Mouse (Mus musculus): ENCODE data around the gene Man1c1. TPM values are rescaled to one million over a fixed set of nuclear protein-coding genes. Genes with fewer than 3 reads are reported as not detected.

The Man1c1 gene
- polyA plus RNA-seq, 1 experiment from 2014 or later = 1.3 TPM

DNA sequence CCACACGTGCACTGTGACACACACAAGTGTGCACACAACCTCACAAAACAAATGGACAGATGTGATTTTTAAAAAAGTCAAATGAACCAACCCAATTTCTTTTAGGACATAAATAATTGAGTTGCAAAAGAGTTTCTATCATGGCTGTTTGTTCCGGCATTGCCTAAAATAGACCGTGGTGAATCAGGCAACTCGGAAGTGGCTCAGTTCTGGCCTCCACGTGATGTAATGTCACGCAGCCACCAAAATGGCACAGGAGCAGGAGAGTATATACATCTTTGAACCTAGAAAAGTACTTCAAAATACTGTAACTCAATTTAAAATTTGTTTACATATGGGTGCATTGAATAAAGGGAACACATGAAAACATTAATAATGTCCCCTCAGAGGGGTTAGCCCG, 118.0 kb downstream of the Man1c1 start:
- H3K27me3 ChIP-seq (replicated peaks; ENCODE audit: control insufficient read depth, insufficient read depth, low read length) = no peaks in the 10 kb centered on the region
- H3K9ac ChIP-seq (ENCODE audit: low read depth, low read length) = no peak overlapping the region
- WGBS = 86% methylated on average over 7 of the region's 7 CpGs
- no peak for ATAC-seq
- no peaks in the 10 kb centered on the region for H3K36me3 ChIP-seq (ENCODE audit: control insufficient read depth, insufficient read depth, low read length)
- H3K27ac ChIP-seq (ENCODE audit: low read length) = no peak overlapping the region
- H3K4me3 ChIP-seq (ENCODE audit: low read length) = no peak overlapping the region
- H3K4me1 ChIP-seq (ENCODE audit: control insufficient read depth, insufficient read depth, low read length) = peaks cover 3% of the 10 kb centered on the region; the same call in 1 of the 2 replicates
- no peaks in the 10 kb centered on the region for H3K9me3 ChIP-seq (ENCODE audit: control insufficient read depth, low read length)
- no peak overlapping the region for H3K4me2 ChIP-seq (ENCODE audit: low read depth, low read length)

DNA sequence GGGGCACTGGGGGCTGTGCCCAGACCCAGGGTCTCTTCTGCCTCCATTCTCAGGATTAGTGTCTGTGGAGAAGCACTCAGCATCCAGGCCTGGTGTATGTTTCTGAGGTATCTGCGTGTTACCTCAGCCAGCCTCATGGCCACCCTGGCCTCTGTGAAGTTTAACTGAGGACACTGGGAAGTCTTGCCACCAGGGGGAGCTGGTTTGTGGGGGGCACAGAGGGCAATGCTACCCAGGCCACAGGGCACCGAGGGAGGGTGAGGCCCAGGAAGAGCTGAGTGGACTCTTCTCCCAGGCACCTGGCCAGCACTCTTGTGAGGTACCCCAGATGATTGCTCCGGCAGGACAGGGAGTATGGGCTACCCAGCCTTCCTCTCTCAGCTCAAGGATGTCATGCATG, 120.6 kb downstream of the Man1c1 start:
- Histone ChIP-seq H3K4me2 (ENCODE audit: low read depth, low read length) (no peak overlapping the region), H3K4me3 (ENCODE audit: low read length) (no peak overlapping the region), H3K27me3 (replicated peaks; ENCODE audit: control insufficient read depth, insufficient read depth, low read length) (no peaks in the 10 kb centered on the region), H3K36me3 (ENCODE audit: control insufficient read depth, insufficient read depth, low read length) (no peaks in the 10 kb centered on the region), H3K27ac (ENCODE audit: low read length) (no peak overlapping the region), H3K4me1 (ENCODE audit: control insufficient read depth, insufficient read depth, low read length) (peaks cover 12% of the 10 kb centered on the region), H3K9ac (ENCODE audit: low read depth, low read length) (no peak overlapping the region), H3K9me3 (ENCODE audit: control insufficient read depth, low read length) (no peaks in the 10 kb centered on the region)
- 73% methylated on average over 3 of the region's 3 CpGs for WGBS
- ATAC-seq = no peak

DNA sequence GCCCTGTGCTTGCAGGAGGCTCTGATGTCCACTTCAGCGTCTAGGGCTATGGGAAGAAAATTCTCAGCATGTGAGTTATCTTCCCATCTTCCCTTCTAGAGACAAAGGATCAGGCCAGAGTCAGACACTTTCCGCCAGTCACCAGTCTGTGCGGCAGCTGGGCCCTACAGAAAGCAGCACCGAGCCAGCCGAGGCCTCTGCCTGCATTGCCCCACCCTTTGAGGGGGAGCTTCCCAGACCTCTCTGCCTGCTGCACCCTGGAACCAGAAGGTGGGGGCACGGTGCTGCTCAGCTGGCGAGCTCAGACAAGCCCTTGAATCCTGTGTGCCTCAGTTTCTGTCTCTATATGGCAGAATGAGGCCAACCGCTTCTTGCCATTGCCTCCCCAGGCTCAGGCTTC, 122.7 kb downstream of the Man1c1 start:
- Histone ChIP-seq H3K4me3 (ENCODE audit: low read length) (no peak overlapping the region), H3K9ac (ENCODE audit: low read depth, low read length) (no peak overlapping the region), H3K4me1 (ENCODE audit: control insufficient read depth, insufficient read depth, low read length) (peaks cover 9% of the 10 kb centered on the region), H3K36me3 (ENCODE audit: control insufficient read depth, insufficient read depth, low read length) (no peaks in the 10 kb centered on the region), H3K27me3 (replicated peaks; ENCODE audit: control insufficient read depth, insufficient read depth, low read length) (no peaks in the 10 kb centered on the region), H3K4me2 (ENCODE audit: low read depth, low read length) (no peak overlapping the region), H3K9me3 (ENCODE audit: control insufficient read depth, low read length) (no peaks in the 10 kb centered on the region), H3K27ac (ENCODE audit: low read length) (no peak overlapping the region)
- 63% methylated on average over 8 of the region's 8 CpGs for WGBS
- no peak for ATAC-seq

DNA sequence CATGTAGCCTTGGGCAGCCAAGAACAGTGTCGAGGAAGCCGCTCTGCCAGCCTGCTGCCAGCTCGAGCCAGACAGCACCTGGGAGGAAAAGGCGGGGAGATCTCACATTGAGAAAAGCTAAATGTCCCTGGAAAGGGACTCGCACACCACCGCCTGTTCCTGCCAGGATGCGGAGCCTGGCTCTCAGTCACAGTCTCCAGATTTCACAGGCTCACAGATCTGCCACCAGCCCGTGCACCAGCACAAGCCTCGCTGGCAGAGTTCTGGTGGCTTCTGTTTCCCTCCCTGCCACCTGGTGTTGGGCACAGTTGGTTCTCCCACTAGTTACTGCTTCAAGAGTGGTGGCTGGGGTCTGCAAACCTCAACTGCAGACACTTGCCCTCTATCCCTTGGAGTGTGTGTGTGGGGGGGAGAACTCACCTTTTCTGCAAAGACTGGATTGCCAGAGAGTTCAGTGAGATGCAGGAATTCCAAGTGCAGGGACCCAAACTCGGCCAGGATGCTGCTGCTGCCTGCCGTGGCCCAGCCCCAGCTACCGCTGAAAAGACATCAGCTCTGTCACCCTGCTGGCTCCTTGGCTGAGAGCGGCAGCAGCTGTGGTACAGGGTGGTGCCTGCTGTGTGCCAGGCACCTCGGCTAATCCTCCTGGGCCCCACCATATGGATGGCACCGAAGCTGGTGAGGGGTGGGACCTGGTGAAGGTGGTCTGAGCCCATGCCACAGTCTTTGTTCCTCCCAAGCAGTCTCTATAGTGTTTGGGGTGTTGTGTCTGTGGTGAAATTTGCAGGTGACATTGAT, 123.5 kb downstream of the Man1c1 start:
- H3K36me3 ChIP-seq (ENCODE audit: control insufficient read depth, insufficient read depth, low read length) = no peaks in the 10 kb centered on the region
- WGBS = 80% methylated on average over 15 of the region's 15 CpGs
- no peaks in the 10 kb centered on the region for H3K9me3 ChIP-seq (ENCODE audit: control insufficient read depth, low read length)
- no peak overlapping the region for H3K4me2 ChIP-seq (ENCODE audit: low read depth, low read length)
- H3K9ac ChIP-seq (ENCODE audit: low read depth, low read length) = no peak overlapping the region
- no peaks in the 10 kb centered on the region for H3K27me3 ChIP-seq (replicated peaks; ENCODE audit: control insufficient read depth, insufficient read depth, low read length)
- H3K4me1 ChIP-seq (ENCODE audit: control insufficient read depth, insufficient read depth, low read length) = peaks cover 9% of the 10 kb centered on the region
- ATAC-seq = no peak
- H3K27ac ChIP-seq (ENCODE audit: low read length) = no peak overlapping the region
- H3K4me3 ChIP-seq (ENCODE audit: low read length) = no peak overlapping the region

DNA sequence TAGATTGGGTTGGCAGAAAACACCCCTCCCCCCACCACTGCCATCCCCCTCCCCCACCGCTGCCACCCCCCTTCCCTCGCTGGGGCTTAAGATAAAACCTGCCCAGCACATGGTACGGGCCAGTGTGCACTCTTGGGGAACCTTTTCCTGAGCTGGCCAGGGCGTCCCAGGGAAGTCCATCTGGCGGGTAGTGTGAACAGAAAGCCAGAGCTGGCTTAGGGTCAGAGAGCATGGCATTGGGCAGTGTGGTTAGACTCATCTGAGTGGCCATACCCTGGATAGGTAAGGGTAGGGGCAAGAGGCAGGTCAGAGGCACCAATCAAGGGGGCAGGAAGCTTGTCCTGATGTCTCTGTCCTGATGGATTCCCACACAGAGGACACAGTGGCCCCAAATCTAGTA, 124.5 kb downstream of the Man1c1 start:
- ATAC-seq = no peak; the same call in 1 of the 2 replicates
- H3K9me3 ChIP-seq (ENCODE audit: control insufficient read depth, low read length) = no peaks in the 10 kb centered on the region
- no peak overlapping the region for H3K27ac ChIP-seq (ENCODE audit: low read length)
- no peak overlapping the region for H3K4me2 ChIP-seq (ENCODE audit: low read depth, low read length)
- H3K4me1 ChIP-seq (ENCODE audit: control insufficient read depth, insufficient read depth, low read length) = peaks cover 9% of the 10 kb centered on the region
- H3K9ac ChIP-seq (ENCODE audit: low read depth, low read length) = peak overlapping the region; percentile 16; the same call in 1 of the 2 replicates
- no peak overlapping the region for H3K4me3 ChIP-seq (ENCODE audit: low read length)
- H3K27me3 ChIP-seq (replicated peaks; ENCODE audit: control insufficient read depth, insufficient read depth, low read length) = no peaks in the 10 kb centered on the region
- H3K36me3 ChIP-seq (ENCODE audit: control insufficient read depth, insufficient read depth, low read length) = no peaks in the 10 kb centered on the region
- WGBS = 32% methylated on average over 5 of the region's 5 CpGs

DNA sequence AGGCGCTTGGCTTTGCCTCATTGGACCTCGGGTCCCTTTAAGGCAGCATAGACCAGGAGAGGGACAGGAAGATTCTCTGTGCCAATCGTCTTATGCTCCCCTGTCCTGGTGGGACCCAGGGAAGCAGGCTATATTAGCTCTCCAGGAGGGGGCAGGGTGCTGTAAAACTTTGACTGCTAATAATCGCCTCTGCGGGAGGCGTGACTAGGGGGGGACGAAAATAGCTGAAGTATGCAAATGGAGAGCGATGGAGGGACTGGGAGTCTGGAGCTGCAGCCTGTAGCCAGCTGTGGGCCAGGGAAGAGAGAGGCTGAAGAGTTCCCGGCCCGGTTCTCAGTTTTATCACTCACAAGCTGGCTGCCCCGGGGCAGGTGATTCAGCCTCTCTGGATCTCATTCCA, 124.9 kb downstream of the Man1c1 start:
- Histone ChIP-seq H3K4me3 (ENCODE audit: low read length) (no peak overlapping the region), H3K27ac (ENCODE audit: low read length) (no peak overlapping the region), H3K9me3 (ENCODE audit: control insufficient read depth, low read length) (no peaks in the 10 kb centered on the region), H3K9ac (ENCODE audit: low read depth, low read length) (peak overlapping the region; percentile 16; the same call in 1 of the 2 replicates), H3K27me3 (replicated peaks; ENCODE audit: control insufficient read depth, insufficient read depth, low read length) (no peaks in the 10 kb centered on the region), H3K4me1 (ENCODE audit: control insufficient read depth, insufficient read depth, low read length) (peaks cover 9% of the 10 kb centered on the region), H3K36me3 (ENCODE audit: control insufficient read depth, insufficient read depth, low read length) (no peaks in the 10 kb centered on the region), H3K4me2 (ENCODE audit: low read depth, low read length) (peak overlapping the region; percentile 30)
- ATAC-seq = peak; percentile 45
- WGBS = 15% methylated on average over 11 of the region's 11 CpGs

DNA sequence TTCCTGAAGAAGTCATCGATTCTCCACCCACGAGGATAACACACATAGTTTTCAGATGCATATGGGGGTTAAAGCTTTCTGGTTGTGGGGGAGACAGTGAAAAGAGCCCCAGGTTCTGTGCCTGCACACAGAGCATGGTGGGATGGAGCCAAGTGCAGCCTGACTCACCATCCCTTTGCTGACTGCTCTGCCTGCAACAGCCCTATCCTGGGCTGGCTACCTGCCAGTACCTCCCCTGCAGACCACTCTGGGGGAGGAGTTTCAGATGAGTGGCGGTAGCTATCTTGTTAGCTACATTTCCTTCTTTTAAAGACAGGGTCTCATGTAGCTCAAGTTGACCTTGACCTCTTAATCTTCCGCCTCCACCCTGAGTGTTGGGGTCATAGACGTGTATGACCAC, 125.7 kb downstream of the Man1c1 start:
- Histone ChIP-seq H3K27me3 (replicated peaks; ENCODE audit: control insufficient read depth, insufficient read depth, low read length) (no peaks in the 10 kb centered on the region), H3K4me3 (ENCODE audit: low read length) (no peak overlapping the region), H3K9ac (ENCODE audit: low read depth, low read length) (no peak overlapping the region), H3K27ac (ENCODE audit: low read length) (no peak overlapping the region), H3K4me2 (ENCODE audit: low read depth, low read length) (no peak overlapping the region), H3K36me3 (ENCODE audit: control insufficient read depth, insufficient read depth, low read length) (no peaks in the 10 kb centered on the region), H3K9me3 (ENCODE audit: control insufficient read depth, low read length) (no peaks in the 10 kb centered on the region), H3K4me1 (ENCODE audit: control insufficient read depth, insufficient read depth, low read length) (peaks cover 9% of the 10 kb centered on the region)
- ATAC-seq = 0 out of 2 replicates have a peak, but pooled peaks have one; percentile 10
- WGBS = 48% methylated on average over 5 of the region's 5 CpGs

DNA sequence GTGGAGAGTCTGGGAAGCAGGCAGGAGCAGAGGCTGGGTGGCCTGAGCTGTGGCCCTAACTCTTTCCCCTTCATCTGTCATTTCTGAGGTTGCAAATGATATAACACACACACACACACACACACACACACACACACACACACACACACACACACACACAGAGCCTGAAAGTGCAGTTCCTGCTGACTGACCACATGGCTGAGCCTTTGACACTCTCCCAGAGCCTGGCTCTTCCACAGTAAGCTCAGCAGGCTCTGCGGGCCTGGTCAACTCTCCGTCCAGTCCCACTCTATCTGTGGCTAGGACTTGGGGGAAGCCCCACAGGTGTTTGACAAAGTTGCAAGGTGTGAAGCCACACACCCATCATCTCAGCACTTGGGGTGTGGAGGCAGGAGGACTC, 126.8 kb downstream of the Man1c1 start:
- no peak for ATAC-seq
- 83% methylated on average over 2 of the region's 2 CpGs for WGBS
- Histone ChIP-seq H3K4me1 (ENCODE audit: control insufficient read depth, insufficient read depth, low read length) (peaks cover 9% of the 10 kb centered on the region), H3K9ac (ENCODE audit: low read depth, low read length) (no peak overlapping the region), H3K27ac (ENCODE audit: low read length) (no peak overlapping the region), H3K9me3 (ENCODE audit: control insufficient read depth, low read length) (no peaks in the 10 kb centered on the region), H3K36me3 (ENCODE audit: control insufficient read depth, insufficient read depth, low read length) (no peaks in the 10 kb centered on the region), H3K4me2 (ENCODE audit: low read depth, low read length) (no peak overlapping the region), H3K4me3 (ENCODE audit: low read length) (no peak overlapping the region), H3K27me3 (replicated peaks; ENCODE audit: control insufficient read depth, insufficient read depth, low read length) (no peaks in the 10 kb centered on the region)

DNA sequence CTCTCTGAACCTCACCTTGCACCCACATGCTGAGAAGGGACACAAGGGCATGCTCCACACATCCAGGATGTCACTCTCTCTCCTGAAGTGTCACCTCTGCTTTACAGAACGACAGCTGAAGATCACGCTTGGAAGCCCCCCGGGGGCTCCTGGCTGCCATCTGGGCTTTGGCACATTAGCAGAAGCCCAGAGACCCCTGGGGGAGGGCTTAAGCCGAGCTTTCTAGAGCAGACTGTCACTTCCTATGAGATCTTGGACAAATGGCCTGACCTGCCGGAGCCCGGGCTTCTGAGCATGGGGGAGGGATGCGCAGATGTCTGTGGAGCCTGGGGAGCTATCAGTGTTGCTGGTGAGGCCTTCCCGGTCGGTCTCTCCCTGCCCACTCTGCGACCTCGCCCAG, 128.6 kb downstream of the Man1c1 start:
- H3K36me3 ChIP-seq (ENCODE audit: control insufficient read depth, insufficient read depth, low read length) = no peaks in the 10 kb centered on the region
- no peaks in the 10 kb centered on the region for H3K27me3 ChIP-seq (replicated peaks; ENCODE audit: control insufficient read depth, insufficient read depth, low read length)
- 42% methylated on average over 11 of the region's 11 CpGs for WGBS
- H3K27ac ChIP-seq (ENCODE audit: low read length) = no peak overlapping the region
- H3K9me3 ChIP-seq (ENCODE audit: control insufficient read depth, low read length) = no peaks in the 10 kb centered on the region
- ATAC-seq = no peak
- H3K9ac ChIP-seq (ENCODE audit: low read depth, low read length) = no peak overlapping the region
- no peak overlapping the region for H3K4me3 ChIP-seq (ENCODE audit: low read length)
- no peak overlapping the region for H3K4me2 ChIP-seq (ENCODE audit: low read depth, low read length)
- peaks cover 9% of the 10 kb centered on the region for H3K4me1 ChIP-seq (ENCODE audit: control insufficient read depth, insufficient read depth, low read length)
